9 mouse cellular contexts compared by ENCODE assay signal in the genomic region with DNA sequence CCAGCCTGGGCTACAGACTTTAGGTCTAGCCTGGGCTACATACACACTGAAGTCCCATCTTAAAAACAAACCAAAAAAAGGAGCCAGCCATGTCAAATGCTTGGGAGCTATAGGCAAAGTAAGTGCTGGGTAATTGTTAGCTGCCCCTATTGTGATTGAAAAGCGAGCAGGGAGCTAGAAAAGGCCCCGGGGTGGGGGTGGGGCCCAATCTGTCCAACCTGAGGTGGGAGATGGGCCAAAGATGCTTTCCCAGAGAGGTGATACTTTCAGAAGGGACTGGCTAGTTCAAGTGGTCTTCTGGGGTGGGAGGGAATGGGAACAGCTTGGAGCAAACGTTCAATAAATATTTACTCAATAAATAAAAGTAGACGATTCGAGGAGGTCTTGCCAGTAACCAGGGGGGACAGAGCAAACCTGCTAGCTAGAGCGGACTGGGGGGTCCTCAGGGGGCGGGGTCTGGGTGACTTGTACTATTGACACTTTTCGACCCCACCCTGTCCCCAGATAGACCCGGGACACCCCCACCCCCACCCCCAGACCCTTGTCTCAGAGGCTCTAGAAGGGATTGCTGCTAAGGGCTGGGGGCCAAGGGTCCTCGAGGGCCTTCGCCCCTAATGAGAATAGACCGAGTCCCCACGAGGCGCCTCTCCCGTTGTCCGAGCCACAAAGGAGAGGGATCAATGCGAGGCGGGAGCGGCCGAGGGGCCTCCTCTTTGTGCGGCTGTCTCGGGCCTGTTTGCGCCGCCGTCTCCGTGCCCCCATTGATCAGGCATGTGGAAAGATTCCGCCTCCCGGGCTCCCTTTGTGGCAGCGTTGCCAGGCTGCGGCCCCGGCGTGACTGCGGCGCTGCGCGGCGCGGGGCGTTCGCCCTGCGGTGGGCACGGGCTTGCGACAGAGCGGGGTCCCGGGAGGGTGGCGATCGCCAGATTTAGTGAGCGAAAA. TPM values are rescaled to one million over a fixed set of nuclear protein-coding genes. Genes with fewer than 3 reads are reported as not detected.
A peak's percentile ranks its signal among the peaks of the same experiment; 100 is the strongest.
DNase-seq lines count a peak whose midpoint lies in the region; ATAC-seq and TF ChIP-seq lines count a peak whose summit lies in the region.
"Had no signal": no experiment of that assay in that cellular context is flagged by ENCODE, and none has a peak within 500 bp of the region (broad histone marks: within the 10 kb centered on the region; RNA-seq: fewer than 3 reads in every experiment).

No protein-coding gene starts in this region.

- intact Hi-C loops in left cerebral cortex, postnatal 14 days (cut with DNase I): no loop called here

- no peak for TF ChIP-seq CTCF in forebrain, postnatal 0 days (IDR thresholded peaks at IDR 0.05; ENCODE audit: low read depth)

- WGBS in kidney, embryonic 14.5 days: 3% methylated on average over 48 of the region's 48 CpGs
- 3% methylated on average over 48 of the region's 48 CpGs for WGBS in forebrain, postnatal 0 days
- WGBS in neural tube, embryonic 11.5 days: 1% methylated on average over 44 of the region's 48 CpGs

- peak overlapping the region; percentile 69 for H3K9ac ChIP-seq in kidney, embryonic 14.5 days (ENCODE audit: low read depth, low read length)
- peak overlapping the region; percentile 72 for H3K9ac ChIP-seq in forebrain, postnatal 0 days
- H3K9ac ChIP-seq in neural tube, embryonic 11.5 days (ENCODE audit: low read length): peak overlapping the region; percentile 77

- H3K27ac ChIP-seq in kidney, embryonic 14.5 days (ENCODE audit: low read depth, low read length): no peak overlapping the region
- peak overlapping the region; percentile 79 for H3K27ac ChIP-seq in forebrain, postnatal 0 days (ENCODE audit: low read depth, low read length)
- peak overlapping the region; percentile 91 for H3K27ac ChIP-seq in neural tube, embryonic 11.5 days (ENCODE audit: low read depth, low read length)

- H3K4me1 ChIP-seq in kidney, embryonic 14.5 days (ENCODE audit: control insufficient read depth, insufficient read depth, low read length): peaks cover 18% of the 10 kb centered on the region
- H3K4me1 ChIP-seq in forebrain, postnatal 0 days (ENCODE audit: insufficient read depth): 0 out of 2 replicates have a peak, but pooled peaks cover 7% of the 10 kb centered on the region
- H3K4me1 ChIP-seq in neural tube, embryonic 11.5 days (ENCODE audit: control insufficient read depth, insufficient read depth, low read length): peaks cover 11% of the 10 kb centered on the region

- peak overlapping the region; percentile 36 for H3K4me3 ChIP-seq in kidney, embryonic 14.5 days (ENCODE audit: low read length)
- H3K4me3 ChIP-seq in forebrain, postnatal 0 days (ENCODE audit: low read depth, low read length): peak overlapping the region; percentile 35
- H3K4me3 ChIP-seq in neural tube, embryonic 11.5 days (ENCODE audit: low read depth, low read length): peak overlapping the region; percentile 30

- H3K4me2 ChIP-seq in kidney, embryonic 14.5 days (replicated peaks; ENCODE audit: low read depth, low read length): peak overlapping the region; percentile 73
- H3K4me2 ChIP-seq in forebrain, postnatal 0 days (ENCODE audit: low read depth): peak overlapping the region; percentile 63
- H3K4me2 ChIP-seq in neural tube, embryonic 11.5 days (ENCODE audit: low read depth): peak overlapping the region; percentile 60

- no peaks in the 10 kb centered on the region for H3K9me3 ChIP-seq in kidney, embryonic 14.5 days (ENCODE audit: control insufficient read depth, low read length)
- no peaks in the 10 kb centered on the region for H3K9me3 ChIP-seq in forebrain, postnatal 0 days (ENCODE audit: low read length)
- no peaks in the 10 kb centered on the region for H3K9me3 ChIP-seq in neural tube, embryonic 11.5 days (ENCODE audit: control insufficient read depth, low read length)

- H3K36me3 ChIP-seq in kidney, embryonic 14.5 days (ENCODE audit: control insufficient read depth, insufficient read depth, low read length): no peaks in the 10 kb centered on the region
- no peaks in the 10 kb centered on the region for H3K36me3 ChIP-seq in forebrain, postnatal 0 days (ENCODE audit: insufficient read depth)
- no peaks in the 10 kb centered on the region for H3K36me3 ChIP-seq in neural tube, embryonic 11.5 days (ENCODE audit: control insufficient read depth, insufficient read depth, low read length)

- DNase-seq in kidney, adult 8-10 months: no peak
- peak; percentile 23 for DNase-seq in cerebellum, adult 8-10 months
- peak; percentile 82 for DNase-seq in forebrain, postnatal 0 days
- peak; percentile 51 for DNase-seq in left cerebral cortex, postnatal 14 days (ENCODE audit: low spot score in 2 of 2)
- peak; percentile 91 for DNase-seq in neural tube, embryonic 11.5 days (ENCODE audit: low spot score)
- no peak for DNase-seq in spleen, adult 12 weeks (ENCODE audit: low spot score)

- no peak for ATAC-seq in kidney, embryonic 14.5 days (ENCODE audit: low FRiP score, low TSS enrichment)
- peak; percentile 91 for ATAC-seq in forebrain, postnatal 0 days
- ATAC-seq in neural tube, embryonic 11.5 days (ENCODE audit: insufficient read depth, low FRiP score, low TSS enrichment): peak; percentile 86
- ATAC-seq in CD4-positive, CD25-positive, alpha-beta regulatory T cell, adult 4 months: no peak

- no peaks in the 10 kb centered on the region for H3K27me3 ChIP-seq in kidney, embryonic 14.5 days (ENCODE audit: control insufficient read depth, insufficient read depth, low read length)
- no peaks in the 10 kb centered on the region for H3K27me3 ChIP-seq in forebrain, postnatal 0 days (ENCODE audit: insufficient read depth, low read length)
- no peaks in the 10 kb centered on the region for H3K27me3 ChIP-seq in neural tube, embryonic 11.5 days (ENCODE audit: control insufficient read depth, insufficient read depth, low read length)

RNA-seq across cellular contexts. Expression of a gene that starts 31.3 kb away (rescaled TPM):
- 26.2 and 34.0 TPM in 2 replicates for polyA plus RNA-seq in kidney, embryonic 14.5 days (2014; fragmentation: Nextera tagmentation; extraction: Ambion mirVana)
- total RNA-seq in forebrain, postnatal 0 days (2014; rRNA removed): 53.8 and 65.9 TPM in 2 replicates
- 48.2 and 49.9 TPM in 2 replicates for polyA plus RNA-seq in forebrain, postnatal 0 days (2015; fragmentation: Nextera tagmentation; extraction: Ambion mirVana)
- 10 to 100 TPM; 45.4 to 54.0 TPM for total RNA-seq in left cerebral cortex, postnatal 14 days (2021)
- 138 and 147 TPM in 2 replicates for polyA plus RNA-seq in neural tube, embryonic 11.5 days (2014; fragmentation: Nextera tagmentation; extraction: Ambion mirVana)
- polyA plus RNA-seq in CD4-positive, CD25-positive, alpha-beta regulatory T cell, adult 4 months (2017; shearing (Covaris generic)): not detected
- total RNA-seq: liver, adult 2 months had no signal

RNA-seq across cellular contexts. Expression of a gene that starts 49.3 kb away (rescaled TPM):
- polyA plus RNA-seq in kidney, embryonic 14.5 days (2014; fragmentation: Nextera tagmentation; extraction: Ambion mirVana): 911 and 1,119 TPM in 2 replicates
- 628 and 701 TPM in 2 replicates for total RNA-seq in forebrain, postnatal 0 days (2014; rRNA removed)
- polyA plus RNA-seq in forebrain, postnatal 0 days (2015; fragmentation: Nextera tagmentation; extraction: Ambion mirVana): 1,510 and 1,858 TPM in 2 replicates
- total RNA-seq in left cerebral cortex, postnatal 14 days (2021): 100 to 1,000 TPM; 838 to 857 TPM
- 799 and 803 TPM in 2 replicates for polyA plus RNA-seq in neural tube, embryonic 11.5 days (2014; fragmentation: Nextera tagmentation; extraction: Ambion mirVana)
- 100 to 1,000 TPM; 486 to 529 TPM for polyA plus RNA-seq in CD4-positive, CD25-positive, alpha-beta regulatory T cell, adult 4 months (2017; shearing (Covaris generic))

RNA-seq across cellular contexts. Expression of a gene that starts 57.1 kb away (rescaled TPM):
- polyA plus RNA-seq in kidney, embryonic 14.5 days (2014; fragmentation: Nextera tagmentation; extraction: Ambion mirVana): 56.2 and 62.2 TPM in 2 replicates
- 17.3 and 22.8 TPM in 2 replicates for total RNA-seq in forebrain, postnatal 0 days (2014; rRNA removed)
- 60.5 and 68.0 TPM in 2 replicates for polyA plus RNA-seq in forebrain, postnatal 0 days (2015; fragmentation: Nextera tagmentation; extraction: Ambion mirVana)
- total RNA-seq in left cerebral cortex, postnatal 14 days (2021): 10 to 100 TPM; 28.2 to 32.4 TPM
- polyA plus RNA-seq in neural tube, embryonic 11.5 days (2014; fragmentation: Nextera tagmentation; extraction: Ambion mirVana): 55.6 and 60.2 TPM in 2 replicates
- polyA plus RNA-seq in CD4-positive, CD25-positive, alpha-beta regulatory T cell, adult 4 months (2017; shearing (Covaris generic)): 10 to 100 TPM; 50.6 to 54.3 TPM

RNA-seq across cellular contexts. Expression of a gene that starts 57.1 kb away (rescaled TPM):
- polyA plus RNA-seq in kidney, embryonic 14.5 days (2014; fragmentation: Nextera tagmentation; extraction: Ambion mirVana): 35.8 and 36.9 TPM in 2 replicates
- 21.8 and 25.5 TPM in 2 replicates for total RNA-seq in forebrain, postnatal 0 days (2014; rRNA removed)
- 34.8 and 40.2 TPM in 2 replicates for polyA plus RNA-seq in forebrain, postnatal 0 days (2015; fragmentation: Nextera tagmentation; extraction: Ambion mirVana)
- total RNA-seq in left cerebral cortex, postnatal 14 days (2021): 10 to 100 TPM; 22.4 to 23.3 TPM
- polyA plus RNA-seq in neural tube, embryonic 11.5 days (2014; fragmentation: Nextera tagmentation; extraction: Ambion mirVana): 40.4 and 42.3 TPM in 2 replicates
- polyA plus RNA-seq in CD4-positive, CD25-positive, alpha-beta regulatory T cell, adult 4 months (2017; shearing (Covaris generic)): 10 to 100 TPM; 11.8 to 13.6 TPM

Comparison
In these comparisons a context has a peak if more than half of its experiments do, and no peak if none do; other contexts are left out.
1. ATAC-seq: peak in forebrain, postnatal 0 days (single experiment) and neural tube, embryonic 11.5 days (single experiment); none in kidney, embryonic 14.5 days (single experiment) and CD4-positive, CD25-positive, alpha-beta regulatory T cell, adult 4 months (single experiment).
2. DNase-seq: peak in cerebellum, adult 8-10 months (single experiment), forebrain, postnatal 0 days (single experiment), left cerebral cortex, postnatal 14 days (2 of 2) and neural tube, embryonic 11.5 days (single experiment); none in kidney, adult 8-10 months (0 of 2) and spleen, adult 12 weeks (single experiment).
3. RNA of a gene that starts 31.3 kb away (polyA plus RNA-seq): 138 to 147 TPM in neural tube, embryonic 11.5 days, 48.2 to 49.9 TPM in forebrain, postnatal 0 days and 26.2 to 34.0 TPM in kidney, embryonic 14.5 days; not detected in CD4-positive, CD25-positive, alpha-beta regulatory T cell, adult 4 months; every median in the first group is over 10 times any median in the second.
4. Peak in every context shown above with its lines, with median percentiles within 50 percentile points of each other: H3K4me2 ChIP-seq, H3K4me3 ChIP-seq and H3K9ac ChIP-seq.